Mouse (Mus musculus): ENCODE results near the gene Lyrm4.

The Lyrm4 gene

DNA sequence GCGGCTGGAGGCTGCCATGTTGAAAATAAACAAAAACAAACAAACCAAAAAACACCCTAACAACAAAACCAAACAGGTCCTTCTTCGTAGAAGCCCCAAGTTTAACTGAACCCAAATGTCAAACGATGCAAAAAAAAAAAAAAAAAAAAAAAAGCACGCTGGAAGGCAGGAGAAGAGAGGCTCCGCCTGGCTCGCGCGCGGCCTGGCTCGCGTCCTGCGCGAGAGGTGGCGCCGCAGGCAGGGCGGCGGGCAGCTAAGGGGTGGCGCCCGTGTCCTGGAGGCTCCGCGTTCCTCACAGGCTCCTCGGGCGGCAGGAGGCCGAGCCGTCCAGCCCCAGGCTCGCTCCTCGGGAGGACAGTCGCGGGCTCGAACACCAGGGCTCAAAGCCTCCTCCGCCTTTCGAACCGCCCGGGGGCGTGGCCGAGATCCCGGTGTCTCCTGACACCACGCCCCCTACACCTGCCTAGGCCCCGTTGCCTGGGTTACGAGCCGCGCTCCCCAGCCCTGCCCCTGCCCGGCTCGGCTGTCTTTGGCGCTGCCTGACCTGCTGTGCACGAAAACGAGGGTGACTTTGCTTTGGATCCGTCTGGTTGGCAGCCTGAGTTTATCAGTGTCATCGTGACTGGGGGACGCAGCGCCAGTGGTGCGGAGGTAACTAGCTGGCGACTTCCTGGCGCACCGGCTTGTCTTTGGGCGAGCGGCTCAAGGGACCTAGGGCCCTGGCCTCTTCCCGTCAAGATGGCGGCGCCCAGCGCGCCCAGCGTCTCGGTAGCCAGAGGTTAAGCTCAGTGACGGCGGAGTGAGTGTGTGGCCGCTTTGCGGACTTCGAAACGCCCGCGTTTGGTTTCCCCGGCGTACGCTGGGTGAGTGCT is at the start of gene Lyrm4, which contains the start of gene Fars2:
TSS of gene Lyrm4 (minus strand) at position 384 of the 872 bp plus-strand sequence.
TSS of gene Fars2 (plus strand) at position 270 of the 872 bp plus-strand sequence.
- peak; percentile 97 to 98 for DNase-seq (ENCODE audit: low spot score in 2 of 2)

DNA sequence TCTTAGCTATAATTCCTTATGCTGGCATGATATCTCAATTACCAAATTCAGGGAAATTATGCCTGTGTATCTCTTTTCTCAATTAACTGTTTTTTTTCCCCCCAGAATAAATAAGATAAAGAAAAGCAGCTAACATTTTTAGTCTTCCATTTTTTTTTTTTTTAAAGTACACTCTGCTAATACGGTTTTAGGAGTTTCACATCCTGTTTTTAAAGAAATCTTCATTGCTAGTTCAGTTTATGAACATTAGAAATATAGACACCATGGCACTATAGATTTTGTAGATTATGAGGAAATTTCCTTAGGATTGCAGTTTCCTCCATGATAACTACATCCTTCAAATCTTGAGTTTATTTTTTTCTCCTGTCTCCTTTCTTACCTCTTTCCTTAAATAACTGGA is 46.6 kb upstream of the Lyrm4 start:
- DNase-seq (ENCODE audit: low spot score in 2 of 2): no peak

DNA sequence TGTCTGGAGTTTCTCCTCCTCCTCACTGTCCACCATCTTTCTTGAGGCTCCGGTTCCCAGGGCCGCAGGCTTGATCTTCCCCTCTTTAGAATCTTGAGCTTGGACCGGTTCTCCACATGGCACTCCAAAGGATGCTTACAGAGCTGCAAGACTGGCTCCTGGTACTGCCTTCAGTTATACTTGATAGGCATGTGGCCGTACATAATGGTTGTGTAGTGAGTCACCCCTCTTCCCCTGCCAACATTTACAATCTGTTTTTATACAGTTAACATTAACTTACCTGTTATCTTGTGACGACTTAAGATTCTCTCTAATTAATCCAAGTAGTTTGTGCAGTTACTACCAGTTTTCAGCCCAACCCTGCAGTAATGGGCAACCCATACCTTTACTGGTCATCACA is 46.1 kb upstream of the Lyrm4 start:
- DNase-seq (ENCODE audit: low spot score in 2 of 2): no peak

DNA sequence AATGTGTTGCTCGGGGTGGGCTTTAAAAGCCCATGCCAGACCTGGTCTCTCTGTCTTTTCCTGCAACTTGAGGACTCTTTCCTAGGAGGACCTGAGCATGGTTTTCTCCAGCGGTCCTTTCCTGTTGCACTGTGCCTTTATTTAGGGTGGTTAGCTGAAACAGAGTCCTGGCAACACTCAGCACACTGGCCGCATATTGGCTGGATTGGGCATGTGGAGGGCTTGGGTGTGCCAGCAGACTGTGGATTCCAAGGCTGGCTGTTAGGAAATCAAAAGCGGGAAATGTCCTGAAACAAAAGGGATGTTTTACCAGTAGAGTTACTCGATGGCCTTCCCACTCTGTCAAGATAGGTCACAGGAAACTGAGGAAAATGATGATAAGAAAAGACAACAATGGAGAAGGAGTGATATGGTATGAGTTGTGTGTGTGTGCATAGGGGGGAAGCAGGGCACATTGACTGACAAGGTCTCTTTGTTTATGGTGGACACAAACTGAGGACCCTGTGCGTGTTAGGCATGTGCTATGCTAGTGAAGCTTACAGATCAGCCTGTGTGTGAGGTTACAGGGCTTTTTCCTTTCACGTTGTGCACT is 39.1 kb upstream of the Lyrm4 start:
- DNase-seq (ENCODE audit: low spot score in 2 of 2): no peak

DNA sequence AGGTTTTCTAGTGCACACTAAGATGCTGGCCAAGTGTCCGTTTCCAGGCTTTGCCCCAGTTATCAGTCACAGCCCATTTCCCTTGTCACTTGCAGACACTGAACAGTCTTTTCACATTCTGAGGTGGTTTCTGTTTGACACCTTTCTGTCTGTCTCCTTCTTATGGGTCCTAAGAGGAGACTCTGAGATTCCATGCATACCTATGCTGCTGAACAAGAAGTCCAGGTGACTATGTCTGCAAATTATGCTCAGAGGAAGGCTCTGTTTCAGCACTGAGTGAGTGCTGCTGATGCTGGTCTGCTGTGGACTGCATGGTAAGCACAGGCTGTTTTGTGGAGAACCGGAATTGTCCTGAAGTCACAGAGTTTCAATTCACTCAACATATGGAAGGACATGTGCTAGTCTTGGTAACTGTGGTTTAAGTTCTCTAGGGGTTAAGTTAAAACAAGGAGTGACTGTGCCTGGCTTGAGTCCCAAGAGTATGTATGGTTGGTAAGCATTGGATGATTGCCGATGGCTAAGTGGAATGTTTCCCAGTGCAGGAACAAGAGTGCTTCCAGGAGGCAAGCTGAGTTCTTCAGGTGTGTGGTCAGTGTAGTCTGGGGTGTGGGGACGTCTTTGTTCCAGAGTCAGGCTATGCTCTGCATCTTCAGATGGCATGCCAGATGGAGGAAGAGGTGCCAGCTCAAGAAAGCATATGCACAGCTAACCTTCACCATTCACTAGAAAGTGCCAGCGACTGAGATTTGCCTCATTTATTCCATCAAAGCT is 35.6 kb upstream of the Lyrm4 start:
- DNase-seq (ENCODE audit: low spot score in 2 of 2): no peak

DNA sequence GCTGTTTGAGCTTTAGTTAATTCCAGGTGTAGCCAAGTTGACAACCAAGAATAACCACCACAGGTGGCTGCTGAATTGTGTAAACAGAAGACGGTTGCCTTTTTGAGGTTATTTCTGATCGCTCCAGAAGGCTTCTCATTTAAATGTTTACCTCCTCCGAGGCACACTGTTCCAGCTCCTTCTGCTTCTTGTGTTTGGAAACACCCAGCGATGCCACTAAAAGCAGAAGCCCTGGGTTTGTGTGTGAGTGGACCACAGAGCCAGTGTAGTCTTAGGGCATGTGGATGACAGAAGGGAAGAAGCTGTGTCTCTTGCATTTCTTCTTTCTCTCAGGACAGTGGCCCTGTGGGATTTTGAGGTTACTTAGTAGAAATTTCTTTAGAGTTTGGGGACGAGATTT is 32.9 kb upstream of the Lyrm4 start:
- DNase-seq (ENCODE audit: low spot score in 2 of 2): no peak

DNA sequence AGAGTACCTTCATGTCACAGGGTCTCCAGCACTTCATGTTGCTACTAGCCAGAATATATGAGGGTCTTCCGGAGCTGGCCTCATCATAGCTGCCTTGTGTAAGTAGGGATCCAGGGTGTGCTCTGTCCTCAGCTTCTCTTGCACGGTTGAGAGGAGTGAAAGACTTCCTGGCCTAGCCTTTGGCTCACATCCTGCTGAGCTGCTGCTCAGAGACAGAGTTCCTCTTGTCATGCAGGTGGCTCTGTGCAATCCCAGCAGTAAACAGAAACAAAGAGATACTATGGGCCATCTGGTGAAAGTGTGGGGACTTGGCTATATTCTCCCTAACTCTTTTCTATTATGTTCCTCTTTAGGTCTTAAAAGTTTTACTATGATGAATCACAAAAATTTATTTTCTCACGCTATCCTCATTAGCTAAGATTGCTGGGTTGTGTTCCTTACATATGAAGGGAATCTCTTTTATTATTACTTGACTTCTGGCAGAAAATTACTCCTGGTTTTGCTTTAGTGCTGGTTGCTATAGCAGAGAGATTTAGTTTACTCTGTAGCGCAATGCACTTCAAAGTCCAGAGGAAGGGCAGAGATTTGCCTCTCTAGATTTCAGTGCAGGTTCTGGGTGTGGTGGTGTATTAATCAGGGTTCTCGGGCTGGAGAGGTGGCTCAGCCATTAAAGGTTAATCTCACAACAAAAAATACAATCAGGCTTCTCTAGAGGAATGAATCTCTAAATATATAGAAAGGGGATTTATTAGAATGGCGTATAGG is 32.0 kb upstream of the Lyrm4 start:
- DNase-seq (ENCODE audit: low spot score in 2 of 2): no peak

DNA sequence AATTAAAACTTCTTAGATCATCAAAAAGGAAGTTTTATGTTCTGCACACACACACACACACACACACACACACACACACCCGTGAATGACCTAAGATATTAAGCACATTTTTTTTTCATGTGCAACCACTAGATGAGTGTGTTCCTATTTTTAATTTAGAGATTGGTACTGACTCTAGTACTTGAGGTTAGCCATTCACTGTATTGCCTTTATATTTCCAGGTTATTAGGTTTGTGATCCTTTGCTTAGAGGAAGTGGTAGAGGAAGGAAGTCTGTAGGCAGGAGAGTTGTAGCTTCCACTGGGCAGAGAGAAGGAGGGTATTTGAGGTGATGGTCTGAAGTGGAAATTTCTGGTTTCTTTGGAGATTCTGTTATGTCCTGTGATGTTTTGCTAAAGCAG is 28.3 kb upstream of the Lyrm4 start:
- no peak for DNase-seq (ENCODE audit: low spot score in 2 of 2)

DNA sequence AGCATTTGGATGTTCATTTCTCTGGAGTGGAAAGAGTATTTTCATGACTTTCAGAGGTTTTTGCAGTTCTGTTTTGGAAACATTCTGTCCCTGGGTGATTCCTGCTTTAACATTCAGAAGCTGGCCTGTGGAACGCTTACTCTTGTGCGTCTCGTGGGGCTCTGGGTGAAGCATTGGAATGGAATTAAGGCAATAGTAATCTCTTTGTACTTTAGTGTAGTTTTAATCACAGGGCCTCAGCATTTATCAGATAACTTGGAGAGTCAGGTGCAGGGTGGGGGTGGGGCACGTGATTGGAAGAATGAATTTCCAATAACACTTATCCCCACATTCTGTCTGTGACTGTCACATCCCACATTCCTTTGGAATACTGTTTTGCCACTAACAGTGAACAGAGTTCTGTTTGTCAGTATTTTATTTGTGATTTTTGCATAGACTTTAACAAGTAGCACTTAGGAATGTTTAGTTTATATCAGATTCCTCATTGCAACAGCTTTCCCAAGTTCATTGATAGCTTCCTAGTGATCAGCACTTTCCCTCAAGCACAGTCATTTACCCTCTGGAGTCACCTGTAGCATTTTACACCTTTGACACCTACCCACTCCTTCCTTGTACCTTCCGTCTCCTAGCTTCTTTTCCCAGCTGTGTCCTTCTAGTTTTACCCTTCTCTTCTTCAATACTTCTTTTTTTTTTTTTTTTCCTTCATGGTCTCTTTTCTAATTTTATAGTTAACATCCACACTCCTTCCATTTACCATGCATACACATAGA is 23.1 kb upstream of the Lyrm4 start:
- DNase-seq (ENCODE audit: low spot score in 2 of 2): no peak

DNA sequence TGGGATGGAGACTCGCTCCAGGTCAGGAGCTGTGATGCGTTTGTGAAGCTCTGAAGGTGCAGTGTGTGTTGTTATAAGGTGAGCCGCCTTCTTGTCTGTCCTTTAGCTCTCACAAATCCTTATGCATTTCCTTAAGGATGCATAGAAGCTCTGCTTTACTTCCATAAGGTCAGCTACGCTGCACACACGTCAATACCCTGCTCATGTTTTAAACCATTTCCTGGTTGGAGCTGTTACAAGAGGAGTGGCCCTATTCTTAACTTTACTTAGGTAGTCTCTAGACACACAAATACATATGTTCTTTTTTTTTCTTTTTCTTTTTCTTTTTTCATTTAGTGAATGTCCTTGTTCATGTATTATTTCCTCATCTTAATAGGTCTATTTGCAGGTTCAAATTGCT is 22.4 kb upstream of the Lyrm4 start:
- no peak for DNase-seq (ENCODE audit: low spot score in 2 of 2)

DNA sequence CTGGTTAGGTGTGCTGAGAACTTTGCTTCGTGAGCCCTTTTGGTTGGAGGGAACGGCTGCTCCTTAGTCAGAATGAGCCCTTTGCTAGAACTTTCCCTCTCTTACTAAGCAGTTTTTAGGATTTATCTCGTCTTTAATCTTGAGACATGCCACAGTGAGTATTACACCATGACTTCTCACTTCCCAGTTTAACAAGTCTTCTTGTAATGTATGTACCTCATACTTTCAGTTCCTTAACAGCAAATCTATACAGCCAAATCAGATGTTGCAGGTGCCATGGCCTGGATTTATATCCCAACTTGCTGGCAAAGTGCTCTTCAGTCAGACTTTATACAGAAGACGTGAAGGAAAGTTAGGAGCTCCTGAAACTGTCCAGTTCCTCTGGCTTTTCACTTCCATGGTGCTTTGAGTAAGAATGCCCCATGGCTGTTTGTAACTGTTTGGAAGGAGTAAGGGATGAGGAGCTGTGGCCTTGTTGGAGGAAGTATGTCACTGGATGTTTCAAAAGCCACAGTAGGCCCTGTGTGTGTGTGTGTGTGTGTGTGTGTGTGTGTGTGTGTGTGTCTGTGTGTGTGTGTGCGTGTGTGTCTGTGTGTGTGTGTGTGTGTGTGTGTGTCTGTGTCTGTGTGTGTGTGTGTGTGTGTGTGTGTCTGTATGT is 14.8 kb upstream of the Lyrm4 start:
- DNase-seq (ENCODE audit: low spot score in 2 of 2): no peak

DNA sequence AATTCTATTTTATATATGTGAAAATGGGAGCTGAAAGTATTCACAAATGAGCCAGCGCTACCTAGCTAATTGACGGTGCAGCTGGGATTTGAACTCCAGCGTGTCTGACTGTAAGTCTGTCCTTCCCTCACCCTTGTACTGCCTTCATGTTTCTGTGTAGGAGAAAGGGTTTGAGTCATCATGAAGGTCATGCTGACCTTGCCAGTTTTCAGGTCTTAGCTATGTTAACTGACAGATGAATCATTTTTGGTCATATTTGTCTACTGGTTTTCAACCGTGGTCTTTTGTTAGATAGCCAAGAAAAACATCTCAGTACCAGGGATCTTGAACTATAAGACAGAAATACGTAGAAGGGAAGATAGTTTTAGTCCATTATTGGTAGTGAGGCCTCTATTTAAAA is 14.1 kb upstream of the Lyrm4 start:
- DNase-seq (ENCODE audit: low spot score in 2 of 2): no peak

DNA sequence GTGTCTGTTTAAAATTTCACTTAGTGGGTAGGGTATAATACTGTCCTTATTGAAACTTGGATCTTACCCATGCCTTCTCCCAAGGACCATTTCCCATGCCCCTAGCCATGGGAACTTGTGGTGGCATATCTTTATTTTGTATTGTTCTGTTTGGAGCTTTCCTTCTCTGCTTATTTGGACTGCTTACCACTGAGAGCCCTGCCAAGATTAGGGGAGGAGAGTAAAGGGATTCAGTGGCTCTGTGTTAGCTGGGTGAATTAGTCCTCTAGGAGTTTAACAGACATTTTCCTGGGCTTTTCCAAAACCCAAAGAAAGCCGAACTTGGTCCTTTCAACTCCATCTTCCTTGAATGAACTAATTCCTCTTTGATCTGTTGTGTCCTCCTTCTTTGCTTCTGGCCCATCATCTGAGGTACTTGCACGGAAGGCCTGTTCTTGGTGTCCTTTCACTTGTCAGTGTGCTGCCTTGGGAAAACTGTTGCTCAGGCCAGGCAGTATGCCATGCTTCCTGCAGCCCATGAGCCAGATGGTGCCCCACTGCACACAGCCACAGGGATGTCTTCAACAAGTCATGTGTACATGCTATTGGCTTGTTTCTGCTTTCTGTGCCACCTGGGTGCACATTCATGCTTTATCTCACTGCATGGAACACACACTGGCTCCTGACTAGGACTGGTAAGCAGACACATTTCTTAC is 12.2 kb upstream of the Lyrm4 start:
- no peak for DNase-seq (ENCODE audit: low spot score in 2 of 2)

DNA sequence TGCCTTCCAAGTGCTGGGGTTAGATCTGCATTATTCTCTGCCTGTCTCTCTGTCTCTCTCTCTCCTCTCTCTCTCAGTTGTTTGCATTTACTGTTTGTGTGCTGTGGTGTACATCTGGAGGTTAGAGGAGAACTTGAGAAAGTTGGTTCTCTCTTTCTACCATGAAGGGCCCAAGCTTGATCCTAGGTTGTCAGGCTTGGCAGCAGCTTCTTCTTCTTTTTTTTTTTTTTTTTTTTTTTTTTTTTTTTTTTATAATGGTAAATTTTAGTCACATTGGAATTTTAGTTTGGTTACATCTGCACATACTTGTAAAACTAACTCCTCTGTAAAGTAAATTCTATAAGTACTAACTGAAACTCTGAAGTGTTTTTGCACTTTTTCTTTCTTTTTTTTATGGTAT is 3.3 kb upstream of the Lyrm4 start:
- no peak for DNase-seq (ENCODE audit: low spot score in 2 of 2)

DNA sequence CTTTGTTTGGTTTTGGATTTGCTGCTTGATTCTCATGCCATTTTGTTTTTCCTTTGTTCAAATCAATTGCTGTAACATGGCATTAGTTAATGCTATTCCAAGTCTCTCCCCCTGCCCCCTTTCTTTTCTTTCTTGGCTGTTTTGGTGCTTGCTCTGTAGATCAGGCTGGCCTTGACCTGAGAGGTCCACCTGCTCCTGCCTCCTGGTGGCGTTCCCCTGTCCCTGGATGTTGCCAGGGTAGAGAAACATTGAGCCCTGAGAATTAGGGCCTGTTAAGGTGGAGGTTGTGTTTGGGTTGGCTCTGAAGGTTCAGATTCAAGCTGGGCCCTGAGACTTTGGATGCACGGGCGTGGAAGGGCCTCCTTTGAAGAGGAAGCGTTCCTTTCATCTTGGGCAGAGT is 2.4 kb upstream of the Lyrm4 start:
- DNase-seq (ENCODE audit: low spot score in 2 of 2): no peak

DNA sequence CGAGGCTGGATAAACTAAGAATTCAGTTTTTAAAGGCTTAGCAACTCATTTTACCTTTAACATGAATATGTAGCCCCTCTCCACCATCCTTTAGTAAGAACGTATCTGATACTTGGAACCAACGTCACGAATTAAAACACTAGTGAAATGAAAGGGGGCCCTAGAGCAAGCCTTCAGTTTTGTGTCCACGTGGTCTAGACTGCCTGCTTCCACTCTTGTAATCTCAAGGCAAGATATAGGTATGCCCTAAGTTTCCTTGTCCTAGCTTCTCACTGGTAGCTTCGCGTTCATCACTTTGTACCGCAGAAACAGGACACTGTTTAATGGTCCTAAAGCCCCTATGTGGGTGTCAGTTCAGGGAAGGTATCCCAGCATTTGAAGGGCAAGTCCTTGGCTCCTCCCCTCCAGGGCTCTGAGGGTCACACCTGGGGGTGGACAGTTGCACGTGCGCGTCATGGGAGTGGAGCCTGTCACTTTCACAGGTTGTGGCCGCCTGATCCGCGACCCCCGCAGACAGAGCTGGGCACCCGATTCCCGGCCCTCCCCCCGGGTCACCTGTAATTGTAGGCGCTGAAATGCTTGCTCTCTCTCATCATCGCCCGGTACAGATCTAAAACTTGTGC is 695 bp downstream of the Lyrm4 start:
- DNase-seq (ENCODE audit: low spot score in 2 of 2): peak; percentile 40 to 72

DNA sequence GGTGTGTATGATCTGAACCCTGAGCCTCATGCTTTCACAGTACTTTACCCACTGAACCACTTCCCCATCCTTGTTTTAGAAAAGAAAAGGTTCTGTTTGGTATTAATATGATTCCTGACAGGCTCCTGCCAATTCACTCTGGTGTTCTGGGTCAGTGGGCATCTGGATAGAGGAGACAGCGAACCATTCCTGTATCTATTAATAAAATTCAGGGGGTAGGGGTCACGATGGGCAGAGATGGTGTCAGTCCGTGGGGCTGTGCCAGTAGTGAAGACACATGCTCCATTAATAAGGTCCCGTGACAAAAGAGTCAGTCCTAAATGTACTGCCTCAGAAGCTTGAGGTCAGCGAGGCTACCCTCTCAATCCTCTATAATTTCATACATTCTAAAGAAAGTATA is 4.1 kb downstream of the Lyrm4 start:
- no peak for DNase-seq (ENCODE audit: low spot score in 2 of 2)

DNA sequence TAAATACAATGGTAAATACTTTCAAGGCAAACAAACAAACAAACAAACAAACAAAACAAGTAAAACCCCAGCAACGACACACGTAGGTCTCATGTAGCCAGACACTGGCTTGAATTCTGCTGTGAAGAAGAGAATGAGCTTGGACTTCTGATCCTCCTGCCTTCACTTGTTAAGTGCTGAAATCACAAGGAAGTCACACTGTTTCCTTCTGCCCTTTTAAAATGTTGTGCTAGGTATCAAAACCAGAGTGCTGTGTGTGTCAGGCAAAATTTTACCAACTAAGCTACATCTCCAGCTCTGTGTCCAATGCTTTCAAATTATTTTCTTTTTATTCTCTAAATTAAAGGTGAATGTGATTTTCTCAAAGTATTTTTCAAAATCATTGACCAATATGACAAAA is 6.0 kb downstream of the Lyrm4 start:
- DNase-seq (ENCODE audit: low spot score in 2 of 2): no peak

DNA sequence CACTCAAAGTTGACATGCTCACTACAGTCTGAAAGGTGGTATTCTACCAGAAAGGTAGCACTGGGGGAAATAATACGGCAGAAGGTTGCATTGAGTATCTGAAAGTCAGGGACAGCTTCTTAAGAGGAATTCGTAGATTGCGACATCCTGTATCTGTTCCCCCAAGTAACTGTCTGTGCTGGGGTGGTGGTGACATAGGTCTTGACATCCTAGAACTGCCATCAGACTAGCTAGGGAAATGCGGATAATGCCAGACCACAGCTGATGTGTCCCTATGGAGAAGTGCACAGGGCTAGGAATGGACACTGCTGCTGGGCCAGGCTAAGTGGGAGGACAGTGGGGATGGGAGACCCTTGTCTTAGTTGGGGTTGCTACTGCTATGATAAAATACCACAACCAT is 8.8 kb downstream of the Lyrm4 start:
- no peak for DNase-seq (ENCODE audit: low spot score in 2 of 2)

DNA sequence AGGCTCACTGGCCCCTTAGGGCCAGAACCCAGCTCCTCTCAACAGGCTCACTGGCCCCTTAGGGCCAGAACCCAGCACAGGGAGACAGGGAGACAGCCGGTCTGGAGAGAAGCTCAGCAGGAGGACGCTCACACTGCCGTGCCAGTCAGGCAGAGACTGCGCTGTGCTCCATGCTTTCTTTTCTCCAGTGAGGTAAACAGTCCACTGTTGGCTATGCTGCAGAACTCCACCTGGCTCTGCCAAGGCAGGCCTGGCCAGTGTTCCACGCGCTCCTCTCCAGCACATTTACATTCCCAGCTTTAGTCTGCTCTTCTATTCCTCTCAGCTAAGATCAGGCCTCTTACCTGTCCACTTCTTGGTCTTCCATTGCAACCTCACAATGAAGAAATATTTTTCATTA is 11.7 kb downstream of the Lyrm4 start:
- DNase-seq (ENCODE audit: low spot score in 2 of 2): peak in 1 of 2 experiments; percentile 52
